Mouse (Mus musculus): ENCODE results near the gene Tmsb4x.

Gene Tmsb4x

GRCm38 (mm10) chrX:167208978-167209754, at the start of gene Tmsb4x:
Tmsb4x (minus strand) TSS chrX:167209315.
- peak; percentile 77 for DNase-seq

- DNase-seq: no peak
Observed at GRCm38 (mm10) chrX:167241736-167242135, 32.6 kb upstream of the Tmsb4x start.

- DNase-seq: no peak
Observed at GRCm38 (mm10) chrX:167239293-167239921, 30.3 kb upstream of the Tmsb4x start.

- peak; percentile 65 for DNase-seq
Observed at GRCm38 (mm10) chrX:167233104-167233687, 24.1 kb upstream of the Tmsb4x start.

GRCm38 (mm10) chrX:167231150-167231549, 22.0 kb upstream of the Tmsb4x start:
- DNase-seq: peak; percentile 9

- no peak for DNase-seq
Observed at GRCm38 (mm10) chrX:167229819-167230218, 20.7 kb upstream of the Tmsb4x start.

GRCm38 (mm10) chrX:167229206-167229605, 20.1 kb upstream of the Tmsb4x start:
- DNase-seq: peak; percentile 68

GRCm38 (mm10) chrX:167227756-167228155, 18.6 kb upstream of the Tmsb4x start:
- DNase-seq: no peak

- peak; percentile 29 for DNase-seq
Observed at GRCm38 (mm10) chrX:167227138-167227537, 18.0 kb upstream of the Tmsb4x start.

- DNase-seq: no peak
Observed at GRCm38 (mm10) chrX:167226570-167226969, 17.5 kb upstream of the Tmsb4x start.

GRCm38 (mm10) chrX:167212707-167213106, 3.6 kb upstream of the Tmsb4x start:
- DNase-seq: no peak

GRCm38 (mm10) chrX:167211871-167212555, 2.9 kb upstream of the Tmsb4x start:
- no peak for DNase-seq

GRCm38 (mm10) chrX:167210319-167210728, 1.2 kb upstream of the Tmsb4x start:
- no peak for DNase-seq

GRCm38 (mm10) chrX:167209828-167210227, 713 bp upstream of the Tmsb4x start:
- DNase-seq: no peak

GRCm38 (mm10) chrX:167208506-167208820, 652 bp downstream of the Tmsb4x start:
- DNase-seq: peak; percentile 28

- DNase-seq: peak; percentile 32
Observed at GRCm38 (mm10) chrX:167207741-167208505, 1.2 kb downstream of the Tmsb4x start.

GRCm38 (mm10) chrX:167205813-167206520, 3.1 kb downstream of the Tmsb4x start:
- DNase-seq: no peak

GRCm38 (mm10) chrX:167201365-167201764, 7.8 kb downstream of the Tmsb4x start:
- DNase-seq: no peak

GRCm38 (mm10) chrX:167195228-167195649, 13.9 kb downstream of the Tmsb4x start:
- DNase-seq: no peak

- DNase-seq: peak; percentile 13
Observed at GRCm38 (mm10) chrX:167186306-167186705, 22.8 kb downstream of the Tmsb4x start.

GRCm38 (mm10) chrX:167183535-167183934, 25.6 kb downstream of the Tmsb4x start:
- DNase-seq: no peak

GRCm38 (mm10) chrX:167182411-167182810, 26.7 kb downstream of the Tmsb4x start:
- DNase-seq: no peak
